Mouse (Mus musculus): ENCODE results near the gene Abhd14b.

The Abhd14b gene

DNA sequence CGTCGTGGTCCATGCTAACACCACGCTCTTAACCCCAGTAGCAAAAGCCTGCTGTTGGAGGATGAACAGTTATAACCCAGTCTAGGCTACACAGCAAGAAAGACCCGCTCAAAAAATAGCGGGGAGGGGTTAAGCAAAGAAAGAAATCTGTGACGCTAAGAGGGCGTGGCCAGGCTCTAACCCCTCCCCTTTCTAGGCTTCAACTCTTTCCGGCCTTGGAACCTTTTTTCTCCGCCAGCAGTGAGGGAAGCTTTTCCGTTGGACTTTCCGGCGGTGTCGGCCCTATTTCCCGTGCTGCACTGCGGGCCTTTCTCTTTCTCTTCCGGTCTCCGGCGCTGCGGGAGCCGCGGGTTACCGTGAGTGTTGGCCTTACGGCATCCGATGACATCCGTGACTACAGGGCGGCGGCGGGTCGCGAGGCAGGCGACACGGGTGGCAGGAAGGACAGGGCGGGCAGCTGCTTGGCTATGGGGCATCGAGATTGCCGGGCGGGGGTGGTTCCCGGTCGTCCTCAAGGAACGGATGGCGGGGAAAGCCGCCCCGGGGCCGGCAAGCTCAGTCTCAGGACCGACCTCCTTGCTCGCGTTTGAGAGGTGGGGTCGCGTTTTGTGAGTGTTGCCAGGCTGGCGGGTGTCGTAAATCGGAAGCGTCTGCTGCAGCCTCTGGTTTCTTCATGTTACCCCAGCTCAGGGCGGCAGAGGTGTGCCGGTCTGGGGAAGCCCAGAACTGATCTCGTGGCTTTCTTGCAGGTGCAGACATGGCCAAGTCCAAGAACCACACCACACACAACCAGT is 17.8 kb upstream of the Abhd14b start, which contains the start of gene Rpl29:
TSS of gene Rpl29 (plus strand) at position 234 of the 794 bp plus-strand sequence.
- peak; percentile 99 for DNase-seq (ENCODE audit: low read depth)

DNA sequence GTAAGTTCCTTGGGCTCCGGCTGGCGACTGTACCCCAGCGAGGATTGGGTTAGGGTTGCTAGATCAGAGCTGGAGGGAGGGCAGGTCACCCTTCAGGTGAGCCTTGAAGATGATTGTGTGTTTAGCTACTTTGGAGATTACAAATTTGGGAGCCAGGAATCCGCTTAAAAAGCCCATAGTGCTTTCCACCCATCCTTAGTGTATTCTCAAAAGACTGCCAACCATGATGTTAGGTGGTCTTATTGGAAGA is 17.3 kb upstream of the Abhd14b start:
- DNase-seq (ENCODE audit: low read depth), result no peak

DNA sequence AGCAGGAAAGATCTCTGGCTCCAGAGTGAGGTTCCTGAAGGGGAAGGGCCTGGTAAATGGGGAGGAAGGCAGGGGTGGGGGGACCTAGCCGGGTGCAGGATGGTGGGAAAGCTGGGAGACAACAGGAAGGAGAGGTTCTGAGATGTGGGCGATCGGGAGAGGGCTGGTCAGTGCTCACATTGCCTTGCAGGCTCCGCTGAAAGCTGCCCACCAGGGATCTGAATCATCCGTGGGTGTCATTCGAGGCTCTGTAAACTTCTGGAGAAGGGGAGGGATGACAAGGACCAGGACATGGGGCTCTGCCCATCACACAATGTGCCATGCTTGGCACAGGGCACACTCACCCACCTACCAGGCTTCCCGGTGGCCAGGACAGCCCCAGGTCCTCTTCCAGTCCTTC is 13.9 kb upstream of the Abhd14b start:
- no peak for DNase-seq (ENCODE audit: low read depth)

GRCm38 (mm10) chr9:106436566-106436965 is 10.7 kb upstream of the Abhd14b start:
- DNase-seq (ENCODE audit: low read depth), result no peak

GRCm38 (mm10) chr9:106442680-106443079 is 4.6 kb upstream of the Abhd14b start:
- DNase-seq (ENCODE audit: low read depth), result no peak

- DNase-seq (ENCODE audit: low read depth), result no peak
Measured at GRCm38 (mm10) chr9:106444836-106445235, 2.4 kb upstream of the Abhd14b start.

GRCm38 (mm10) chr9:106447951-106448350 is 692 bp downstream of the Abhd14b start:
- no peak for DNase-seq (ENCODE audit: low read depth)

DNA sequence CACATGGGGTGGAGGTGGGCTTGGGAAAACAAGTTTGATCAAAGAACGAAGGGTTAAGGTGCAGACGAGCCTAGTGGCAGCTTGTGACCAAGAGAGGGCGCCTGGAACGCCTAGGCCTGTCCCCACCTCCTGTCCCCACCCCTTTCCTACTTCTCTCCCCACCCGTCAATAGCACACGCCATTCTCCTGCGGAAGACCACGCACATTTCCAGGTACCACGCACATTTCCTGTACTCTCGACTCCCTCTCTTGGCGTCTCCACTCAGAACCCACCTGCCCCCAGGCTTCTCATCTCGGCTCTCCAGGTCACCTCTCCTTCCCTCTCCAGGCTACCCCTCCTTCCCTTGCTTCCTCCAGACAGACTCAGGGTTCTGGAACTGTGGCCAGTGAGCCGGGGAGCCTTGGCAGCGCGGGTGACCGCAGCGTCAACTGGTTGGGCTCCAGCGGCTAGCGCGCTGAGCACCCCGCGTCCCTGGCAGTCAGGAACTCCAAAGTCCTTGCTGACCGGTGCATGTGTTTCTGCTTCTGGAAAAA is 1.3 kb downstream of the Abhd14b start:
- DNase-seq (ENCODE audit: low read depth), result peak; percentile 82

DNA sequence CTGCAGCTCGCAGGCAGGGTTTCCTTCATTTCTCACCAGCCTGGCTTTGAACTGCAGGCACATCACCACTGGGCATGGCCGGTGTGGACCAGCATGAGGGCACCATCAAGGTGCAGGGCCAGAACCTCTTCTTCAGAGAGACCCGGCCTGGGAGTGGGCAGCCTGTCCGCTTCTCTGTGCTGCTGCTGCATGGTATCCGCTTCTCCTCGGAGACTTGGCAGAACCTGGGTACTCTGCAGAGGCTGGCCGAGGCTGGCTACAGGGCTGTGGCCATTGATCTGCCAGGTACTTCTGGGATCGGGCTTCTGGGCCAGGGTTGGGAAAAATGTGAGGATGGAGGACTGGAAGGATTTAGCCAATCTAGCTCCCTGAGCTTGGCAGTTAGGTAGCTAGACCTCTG is 2.7 kb downstream of the Abhd14b start:
- no peak for DNase-seq (ENCODE audit: low read depth)

GRCm38 (mm10) chr9:106450661-106451060 is 3.4 kb downstream of the Abhd14b start:
- DNase-seq (ENCODE audit: low read depth), result no peak

GRCm38 (mm10) chr9:106451298-106451697 is 4.0 kb downstream of the Abhd14b start:
- no peak for DNase-seq (ENCODE audit: low read depth)

DNA sequence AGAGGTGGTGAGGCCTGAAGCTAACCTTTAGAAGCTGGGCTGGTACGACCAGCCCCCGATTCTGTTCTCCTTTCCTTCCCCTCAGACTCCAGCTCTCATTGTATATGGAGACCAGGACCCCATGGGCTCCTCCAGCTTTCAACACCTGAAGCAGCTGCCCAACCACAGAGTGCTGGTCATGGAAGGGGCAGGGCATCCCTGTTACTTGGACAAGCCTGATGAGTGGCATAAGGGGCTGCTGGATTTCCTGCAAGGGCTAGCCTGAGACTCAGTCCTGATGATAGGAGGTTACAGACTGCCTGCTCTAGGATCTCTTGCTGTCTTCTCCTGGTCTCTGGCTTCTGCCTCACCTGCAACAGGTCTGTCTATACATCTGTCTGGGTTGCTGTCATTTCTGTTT is 4.6 kb downstream of the Abhd14b start:
- no peak for DNase-seq (ENCODE audit: low read depth)

DNA sequence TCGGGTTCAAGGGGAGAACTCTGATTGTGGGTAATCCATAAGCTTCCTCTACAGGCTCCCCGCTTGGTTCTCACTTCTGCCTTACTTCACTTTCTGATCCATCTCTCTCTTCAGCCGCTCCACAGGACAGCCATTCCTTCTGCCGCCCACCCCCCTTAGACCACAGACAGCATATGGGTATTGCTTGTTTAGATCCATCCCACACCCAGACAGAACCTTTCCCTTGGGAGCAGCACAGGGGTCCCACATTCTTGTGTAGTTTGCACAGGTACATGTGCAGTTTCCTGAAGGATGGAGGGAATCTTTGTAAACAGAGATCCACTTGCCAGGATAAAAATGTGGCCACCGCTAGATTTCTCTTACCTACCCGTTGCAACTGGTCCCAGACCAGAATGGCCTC is 5.1 kb downstream of the Abhd14b start:
- DNase-seq (ENCODE audit: low read depth), result no peak

- DNase-seq (ENCODE audit: low read depth), result no peak
Measured at GRCm38 (mm10) chr9:106452821-106453220, 5.6 kb downstream of the Abhd14b start.

- peak; percentile 80 for DNase-seq (ENCODE audit: low read depth)
Measured at GRCm38 (mm10) chr9:106453271-106454070, 6.2 kb downstream of the Abhd14b start, which contains the start of gene Pcbp4. Gene Pcbp4 (plus strand): TSS chr9:106453291.

DNA sequence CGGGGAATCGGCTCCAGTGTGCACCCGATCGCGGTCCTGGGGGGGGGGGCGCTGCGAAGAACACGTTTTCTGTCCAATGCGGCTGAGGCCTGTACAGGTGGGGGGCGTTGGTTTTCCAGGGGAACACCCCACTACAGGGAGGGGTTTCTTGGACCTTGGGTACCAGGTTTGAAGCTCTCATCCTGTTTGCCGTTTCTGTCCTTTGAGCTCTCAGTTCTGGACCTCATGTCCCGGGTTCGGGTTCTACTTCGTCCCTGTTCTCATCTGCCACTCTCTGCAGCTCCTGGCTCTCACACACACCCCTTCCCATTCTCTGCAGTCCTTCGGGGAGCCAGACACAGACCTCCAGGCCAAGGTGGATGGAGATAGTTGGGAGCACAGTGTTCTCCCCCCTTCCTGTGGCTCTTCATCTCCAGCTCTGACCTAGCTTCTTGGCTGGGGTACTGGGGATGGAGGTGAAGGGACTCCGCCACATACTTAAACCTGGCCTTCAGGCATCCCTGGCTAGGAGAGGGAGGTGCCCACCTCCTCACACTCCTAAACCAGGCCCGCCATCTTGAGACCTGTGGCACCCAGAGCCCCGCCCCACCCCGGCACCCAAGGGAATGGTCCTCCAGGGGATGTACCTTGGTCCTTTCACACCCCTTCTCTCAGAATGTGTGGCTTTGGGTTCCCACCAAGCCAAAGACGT is 7.0 kb downstream of the Abhd14b start:
- no peak for DNase-seq (ENCODE audit: low read depth)

GRCm38 (mm10) chr9:106454888-106455681 is 7.8 kb downstream of the Abhd14b start:
- no peak for DNase-seq (ENCODE audit: low read depth)

DNA sequence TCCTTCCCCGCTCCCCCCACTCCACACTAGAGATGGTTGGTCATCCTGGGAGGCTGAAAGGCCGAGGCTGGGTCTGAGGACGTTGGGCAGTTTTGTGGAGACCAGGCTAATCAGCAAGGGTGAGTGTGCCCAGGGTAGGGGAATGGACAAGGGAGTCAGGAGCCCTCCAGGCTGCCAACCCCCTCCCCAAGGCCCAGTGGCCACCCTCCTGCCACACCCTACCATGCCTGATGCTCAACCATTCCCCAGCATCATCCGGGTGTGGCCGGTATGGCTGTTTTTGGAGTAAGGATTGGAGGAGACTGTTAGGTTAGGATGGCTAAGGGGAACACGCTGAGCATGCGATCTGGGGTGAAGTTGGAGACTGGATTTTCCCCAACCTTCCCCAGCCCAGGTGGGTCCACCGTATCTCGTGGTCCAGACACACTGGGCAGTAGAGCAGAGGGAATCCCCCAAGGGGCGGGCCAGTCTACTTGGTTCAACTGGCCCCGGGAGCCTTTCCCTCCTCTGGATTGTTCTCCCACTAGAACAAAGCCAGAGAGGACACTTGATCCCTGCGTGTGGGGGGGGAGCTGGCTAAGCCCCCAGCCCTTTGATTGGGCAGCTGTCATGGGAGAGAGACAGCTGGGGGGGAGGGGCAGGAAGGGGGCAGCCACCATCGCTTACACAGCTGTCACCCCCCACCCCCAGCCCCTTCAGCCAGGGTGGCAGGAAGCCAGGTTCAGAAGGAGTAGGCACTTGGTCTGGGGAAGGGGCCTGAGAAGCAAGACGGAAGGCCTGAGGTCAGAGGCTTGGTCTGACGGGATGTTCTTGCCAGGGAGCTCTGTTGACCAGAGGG is 9.3 kb downstream of the Abhd14b start:
- no peak for DNase-seq (ENCODE audit: low read depth)

GRCm38 (mm10) chr9:106457163-106457559 is 9.9 kb downstream of the Abhd14b start:
- no peak for DNase-seq (ENCODE audit: low read depth)

DNA sequence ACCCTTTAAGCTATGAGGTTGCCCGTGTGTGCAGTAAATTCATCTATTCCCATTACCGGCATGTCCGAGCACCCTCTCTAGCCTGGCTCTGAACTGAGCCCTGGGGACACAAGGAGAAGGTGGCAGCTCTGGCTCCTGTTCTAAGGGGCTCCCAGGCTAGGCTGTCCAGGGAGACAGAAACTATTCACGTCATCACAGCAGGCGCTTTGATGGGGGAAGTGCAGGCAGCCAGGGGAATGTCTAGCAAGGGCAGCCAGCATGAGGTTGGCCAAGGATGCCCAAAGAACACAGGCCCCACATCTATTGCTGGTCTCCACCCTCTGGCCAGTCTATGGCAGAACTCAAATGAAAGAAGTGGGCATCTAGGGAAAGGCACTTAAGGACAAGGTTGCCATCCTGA is 10.7 kb downstream of the Abhd14b start:
- DNase-seq (ENCODE audit: low read depth), result no peak

GRCm38 (mm10) chr9:106459946-106460345 is 12.7 kb downstream of the Abhd14b start:
- no peak for DNase-seq (ENCODE audit: low read depth)

Data from induced T-regulatory cell, adult 2 months (primary cell).